Mouse (Mus musculus) left cerebral cortex, adult 8-10 months (tissue): ENCODE results near the gene Zfp488. TPM values are rescaled to one million over a fixed set of nuclear protein-coding genes. Genes with fewer than 3 reads are reported as not detected.

ENCODE experiments used
- DNase-seq, 2 experiments: peaks; one replicate each; pipeline ENCODE4 v3.0.0; 2022; ENCODE audit warnings: low spot score in 2 of 2
- total RNA-seq, 4 experiments: library from RNA; stranded (reverse); gene quantifications; 2 replicates each; pipeline ENCODE4 v1.2.4; 2022

Zfp488 gene
- total RNA-seq, 4 experiments from 2014 or later = 3.4 to 4.6 (median 4.2) TPM

GRCm38 (mm10) chr14:33952233-33952981 lies 26.2 kb downstream of the Zfp488 start:
- DNase-seq = no peak

- no peak for DNase-seq
Measured at GRCm38 (mm10) chr14:33946125-33946524, 32.4 kb downstream of the Zfp488 start.

GRCm38 (mm10) chr14:33942222-33942621 lies 36.3 kb downstream of the Zfp488 start:
- no peak for DNase-seq

DNA sequence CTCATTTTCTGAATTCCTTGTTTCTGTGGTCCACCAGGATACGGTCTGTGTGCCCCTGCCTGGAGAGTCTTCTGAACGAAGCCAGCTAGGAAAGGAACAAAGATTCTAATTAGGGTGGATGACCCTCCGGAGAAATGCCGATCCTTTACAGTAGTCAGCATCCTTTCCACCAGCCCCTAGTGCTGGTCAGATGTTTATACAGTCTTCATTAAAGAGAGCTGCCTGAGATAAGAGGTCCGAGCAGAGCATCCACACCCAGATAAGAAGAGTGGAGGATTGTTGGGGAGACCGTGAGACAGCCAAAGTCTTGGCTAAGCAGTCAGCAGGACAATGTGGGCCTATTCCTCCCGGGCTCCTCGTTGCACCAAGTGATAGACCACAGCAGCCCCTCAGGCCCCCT lies 37.8 kb downstream of the Zfp488 start, which contains the start of gene Gdf2:
TSS of gene Gdf2 (plus strand) at position 301 of the 400 bp plus-strand sequence.
- no peak for DNase-seq

- peak; percentile 39 to 59 for DNase-seq
Measured at GRCm38 (mm10) chr14:33939117-33939516, 39.4 kb downstream of the Zfp488 start.

DNA sequence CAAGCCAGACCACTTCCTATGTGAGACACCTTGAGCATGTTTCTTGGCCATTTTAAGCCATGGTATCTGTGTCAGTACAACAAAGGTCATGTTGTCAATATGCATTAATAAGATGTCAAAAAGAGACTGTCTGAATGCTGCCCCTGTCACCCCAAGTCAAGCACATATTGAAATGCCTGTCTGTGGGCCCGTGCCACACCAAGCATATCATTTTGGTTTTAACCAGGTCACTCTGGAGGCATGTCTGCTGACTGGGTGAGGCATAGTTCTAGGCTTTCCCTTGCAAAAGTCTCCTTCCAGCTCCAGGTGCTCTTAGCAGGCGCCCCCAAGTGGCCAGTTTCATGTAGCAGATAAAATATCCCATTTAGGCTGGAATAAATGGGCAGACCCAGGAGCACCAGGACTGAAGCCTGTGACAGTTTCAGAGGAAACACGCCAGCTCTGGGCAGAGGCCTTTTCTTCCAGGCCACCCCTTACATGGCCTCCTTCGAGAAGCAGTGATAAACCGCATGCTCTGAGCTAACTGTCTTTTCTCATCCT lies 44.7 kb downstream of the Zfp488 start:
- DNase-seq = peak in 1 of 2 experiments; percentile 50

- DNase-seq = peak in 1 of 2 experiments; percentile 30
Measured at GRCm38 (mm10) chr14:33932935-33933703, 45.4 kb downstream of the Zfp488 start.

GRCm38 (mm10) chr14:33931853-33932252 lies 46.7 kb downstream of the Zfp488 start:
- no peak for DNase-seq

DNA sequence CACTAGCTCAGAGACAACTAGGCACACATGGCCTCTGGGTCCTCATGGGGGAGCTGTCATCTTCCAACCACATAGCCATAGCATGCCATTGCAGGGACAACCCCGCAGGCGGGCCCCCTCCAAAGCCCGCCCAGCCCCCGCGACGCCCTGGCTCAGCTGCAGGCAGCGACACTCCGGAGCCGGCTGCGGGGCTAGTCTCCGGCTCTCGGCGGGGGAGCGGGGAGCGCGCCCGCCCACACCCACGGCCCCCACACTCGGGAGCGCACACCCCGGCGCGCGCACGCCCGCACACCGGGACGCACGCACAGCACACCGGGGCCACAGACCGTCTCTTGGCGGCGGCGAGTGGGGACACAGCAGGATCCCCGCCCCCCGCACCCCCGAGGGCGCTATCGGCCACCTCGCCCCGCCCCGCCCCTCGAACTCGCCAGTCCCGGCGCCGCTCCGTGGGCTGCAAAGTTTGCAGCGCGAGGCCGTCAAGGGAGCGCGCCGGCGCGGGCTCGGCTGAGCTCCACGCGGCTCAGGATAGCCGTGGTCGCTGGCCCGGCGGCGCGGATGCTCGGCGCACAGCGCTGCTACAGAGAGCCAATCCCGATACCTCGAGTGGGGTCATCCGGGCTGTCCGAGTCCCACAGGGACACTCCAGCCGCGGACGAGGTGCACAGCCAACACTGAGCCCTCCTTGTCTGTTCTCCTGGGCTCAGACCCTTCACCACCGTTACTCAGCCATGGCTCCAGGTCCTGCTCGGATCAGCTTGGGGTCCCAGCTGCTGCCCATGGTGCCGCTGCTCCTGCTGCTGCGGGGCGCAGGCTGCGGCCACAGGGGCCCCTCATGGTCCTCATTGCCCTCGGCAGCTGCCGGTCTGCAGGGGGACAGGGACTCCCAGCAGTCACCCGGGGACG lies 55.1 kb downstream of the Zfp488 start, which contains the start of gene Gdf10:
TSS of gene Gdf10 (plus strand) at position 420 of the 903 bp plus-strand sequence.
- DNase-seq = peak; percentile 18 to 29

DNA sequence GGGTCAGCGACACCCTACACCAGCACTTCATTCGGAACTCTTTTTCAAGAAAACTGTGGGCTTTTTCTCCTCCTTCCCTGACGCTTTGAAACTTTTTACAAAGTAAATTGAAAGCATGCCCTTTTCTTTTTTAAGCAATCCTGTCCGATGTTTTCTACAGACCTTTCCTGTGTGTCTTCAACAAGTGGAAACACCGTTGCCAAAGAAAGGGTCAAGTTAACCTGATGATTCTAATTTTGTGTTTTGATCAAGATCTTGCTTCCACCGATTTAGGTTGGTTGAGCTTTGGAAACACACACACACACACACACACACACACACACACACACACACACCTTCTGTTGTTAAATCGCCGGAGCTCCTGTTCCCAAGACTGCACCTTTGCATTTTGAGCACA lies 55.8 kb downstream of the Zfp488 start:
- no peak for DNase-seq

DNA sequence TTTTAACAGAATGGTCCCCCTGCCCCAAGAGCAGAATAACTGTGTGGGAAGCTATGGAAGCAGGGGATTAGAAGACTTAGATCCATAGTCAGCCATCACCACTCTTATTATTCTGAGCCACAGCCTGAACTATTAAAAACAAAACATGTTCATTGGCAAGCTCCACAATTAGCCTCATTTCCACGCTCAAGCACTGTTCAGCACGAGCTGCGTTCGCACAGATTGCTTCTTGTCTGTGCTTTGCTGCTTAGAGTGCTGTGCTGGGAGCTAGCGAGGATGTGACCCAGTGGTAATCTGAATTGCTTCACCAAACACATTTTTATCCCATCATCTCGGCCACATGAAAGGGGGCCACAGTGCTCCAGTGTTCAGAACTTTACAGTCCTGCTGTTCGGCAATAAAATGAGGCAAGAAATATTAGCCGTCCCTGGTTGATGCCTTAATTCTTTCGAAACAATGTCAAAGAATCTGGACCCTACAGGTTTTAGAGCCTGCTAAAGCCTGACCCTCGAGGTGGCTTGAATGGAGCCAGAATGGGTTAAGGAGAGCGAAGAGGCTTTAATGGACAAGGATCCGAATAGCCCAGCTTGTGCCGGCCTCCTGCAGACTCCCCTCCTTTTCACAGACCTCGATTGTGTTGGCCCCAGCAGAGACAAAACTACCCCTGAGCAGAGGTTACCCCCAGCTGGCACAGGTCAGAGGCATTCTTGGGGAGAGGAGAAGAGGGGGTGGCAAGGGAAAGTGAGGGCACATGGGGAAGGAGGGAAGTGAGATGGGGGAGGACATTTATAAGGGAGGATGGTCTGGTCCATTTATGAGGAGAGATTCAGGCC lies 57.6 kb downstream of the Zfp488 start:
- DNase-seq = no peak

Other genes with a start within 250 kb of the Zfp488 start
- gene Gdf10, start 55.2 kb downstream of the Zfp488 start, total RNA-seq = 1 to 10 TPM; 2.8 to 3.4 (median 2.9) TPM
- gene Gdf2, start 37.7 kb downstream of the Zfp488 start, total RNA-seq = not detected
- gene Rbp3, start 24.8 kb downstream of the Zfp488 start, total RNA-seq = under 1 TPM in 1 of 4 experiments, not detected in 3; 0.32 TPM
- gene Gm30083, start 36.4 kb upstream of the Zfp488 start, total RNA-seq = not detected
- not detected for gene Gm5460, start 38.0 kb upstream of the Zfp488 start, total RNA-seq
- gene Antxrl, start 73.9 kb upstream of the Zfp488 start, total RNA-seq = not detected
- under 1 TPM; 0.60 to 0.96 (median 0.72) TPM for gene Anxa8, start 107.2 kb upstream of the Zfp488 start, total RNA-seq
- not detected for gene A630023A22Rik, start 124.0 kb upstream of the Zfp488 start, total RNA-seq
- gene Npy4r, start 173.7 kb upstream of the Zfp488 start, total RNA-seq = not detected
- gene Gprin2, start 222.9 kb upstream of the Zfp488 start, total RNA-seq = 1 to 10 TPM; 2.9 to 3.5 (median 3.2) TPM
- under 1 TPM; 0.33 to 0.80 (median 0.52) TPM for gene Syt15, start 240.8 kb upstream of the Zfp488 start, total RNA-seq